Mouse (Mus musculus) retina, embryonic 14.5 days (tissue): ENCODE data around the gene Slc34a2.

Experiments
- DNase-seq: peaks from one replicate; pipeline ENCODE4 v3.0.0-alpha.2; 2015; ENCODE audit warnings: low spot score

The Slc34a2 gene

GRCm38 (mm10) chr5:53025276-53025973 is 12.5 kb upstream of the Slc34a2 start:
- no peak for DNase-seq

DNA sequence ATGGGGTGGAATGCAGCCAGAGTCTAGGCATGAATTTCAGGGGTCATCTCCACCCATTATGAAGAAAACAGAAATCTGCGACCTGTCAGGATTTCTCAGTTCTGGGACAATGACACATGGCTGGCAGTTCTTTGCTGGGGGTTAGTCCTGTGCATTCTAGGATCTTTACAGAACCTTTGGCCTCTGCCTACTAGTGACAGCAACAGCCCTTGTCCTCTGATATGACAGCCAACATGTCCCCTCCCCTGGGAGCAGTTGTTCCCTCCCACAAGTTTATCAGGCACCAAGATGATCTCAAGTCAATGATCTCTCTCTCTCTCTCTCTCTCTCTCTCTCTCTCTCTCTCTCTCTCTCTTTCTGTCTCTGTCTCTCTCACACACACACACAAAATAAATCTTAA is 6.5 kb upstream of the Slc34a2 start:
- DNase-seq, result no peak

GRCm38 (mm10) chr5:53042034-53042748 is 4.3 kb downstream of the Slc34a2 start:
- no peak for DNase-seq

GRCm38 (mm10) chr5:53042771-53043371 is 5.0 kb downstream of the Slc34a2 start:
- no peak for DNase-seq

- DNase-seq, result no peak
Observed at GRCm38 (mm10) chr5:53043716-53044115, 5.8 kb downstream of the Slc34a2 start.

DNA sequence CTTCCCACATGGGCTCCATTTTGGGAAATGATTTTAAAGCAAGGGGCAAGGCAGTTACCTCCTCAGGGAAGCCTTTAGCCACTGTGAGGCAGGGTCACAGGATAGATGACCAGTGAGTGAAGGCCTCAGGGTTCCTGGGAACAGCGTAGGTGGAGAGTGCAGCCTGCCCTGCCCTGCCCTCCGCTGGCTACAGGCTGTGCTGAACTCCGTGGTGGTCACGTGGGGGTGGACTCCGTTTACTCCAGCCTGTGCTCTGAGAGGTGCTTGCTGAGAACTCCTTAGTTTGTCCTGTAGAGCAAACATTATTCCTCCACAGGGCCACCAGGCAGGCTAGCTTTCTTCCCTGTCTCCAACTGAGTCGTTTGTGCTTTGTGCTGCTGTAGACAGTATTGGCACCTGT is 10.1 kb downstream of the Slc34a2 start:
- DNase-seq, result peak; percentile 11

GRCm38 (mm10) chr5:53048599-53048998 is 10.7 kb downstream of the Slc34a2 start:
- no peak for DNase-seq

- DNase-seq, result peak; percentile 32
Observed at GRCm38 (mm10) chr5:53049046-53049445, 11.2 kb downstream of the Slc34a2 start.

DNA sequence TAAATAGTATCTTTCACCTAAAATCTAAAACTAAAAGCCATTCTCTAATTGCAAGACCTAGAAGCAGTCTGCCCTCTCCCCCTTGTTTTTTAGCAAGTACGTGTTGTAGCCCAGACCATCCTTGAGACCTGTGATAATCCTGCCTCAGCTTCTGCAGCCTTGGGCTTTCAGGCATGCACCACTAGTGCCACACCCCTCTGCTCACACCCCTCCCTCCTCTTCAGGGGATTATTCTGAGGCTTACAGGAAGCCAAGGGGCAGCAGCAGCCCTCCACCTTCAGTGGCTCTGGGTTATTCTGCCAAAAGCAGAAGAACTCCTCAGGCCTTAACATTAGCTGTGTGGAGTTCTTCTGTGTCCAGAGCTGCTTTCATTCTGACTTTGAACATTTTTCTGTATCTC is 13.1 kb downstream of the Slc34a2 start:
- no peak for DNase-seq

DNA sequence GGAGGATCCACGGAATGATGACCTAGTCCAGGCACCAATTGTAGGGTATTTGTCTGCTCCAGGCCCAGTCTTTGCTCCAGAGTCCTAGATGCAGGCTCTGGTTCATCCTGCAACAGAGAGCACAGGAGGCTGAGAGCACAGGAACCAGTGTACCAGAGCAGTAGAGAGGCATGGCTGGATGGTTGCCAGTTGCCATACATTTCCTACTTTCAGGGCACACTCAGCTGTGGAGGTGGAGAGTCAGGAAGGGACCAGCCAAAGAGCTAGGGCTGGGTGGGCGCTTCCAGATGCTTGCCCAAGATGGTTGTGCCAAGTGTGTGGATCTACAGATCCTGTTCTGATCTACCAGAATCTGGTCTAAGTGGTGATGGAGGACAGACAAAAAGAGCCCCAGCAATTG is 15.4 kb downstream of the Slc34a2 start:
- no peak for DNase-seq

- DNase-seq, result no peak
Observed at GRCm38 (mm10) chr5:53061532-53062130, 23.8 kb downstream of the Slc34a2 start.

DNA sequence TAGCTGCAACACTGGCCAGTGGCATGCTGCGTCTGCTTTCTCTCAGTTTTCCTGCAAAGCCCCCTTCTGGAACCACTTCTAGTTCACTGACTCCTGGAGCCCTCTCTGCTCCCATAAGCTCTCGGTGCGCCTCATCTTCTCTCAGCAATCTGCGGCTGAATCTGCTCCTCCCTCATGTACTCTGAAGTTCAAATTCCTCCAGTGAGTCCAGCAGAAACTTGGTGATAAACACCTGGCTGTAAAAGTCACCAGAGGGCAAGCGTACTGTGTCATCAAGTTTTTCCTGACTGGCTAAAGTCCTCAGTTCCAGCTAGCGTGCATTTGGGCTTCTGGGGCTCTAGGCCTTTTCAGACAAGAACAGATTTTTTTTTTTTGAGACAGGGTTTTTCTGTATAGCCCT is 36.7 kb downstream of the Slc34a2 start:
- DNase-seq, result no peak

- no peak for DNase-seq
Observed at GRCm38 (mm10) chr5:53078453-53078852, 40.6 kb downstream of the Slc34a2 start.

- DNase-seq, result no peak
Observed at GRCm38 (mm10) chr5:53087452-53087851, 49.6 kb downstream of the Slc34a2 start.

- DNase-seq, result no peak
Observed at GRCm38 (mm10) chr5:53091331-53091730, 53.5 kb downstream of the Slc34a2 start.

- DNase-seq, result no peak
Observed at GRCm38 (mm10) chr5:53101848-53102473, 64.1 kb downstream of the Slc34a2 start.

DNA sequence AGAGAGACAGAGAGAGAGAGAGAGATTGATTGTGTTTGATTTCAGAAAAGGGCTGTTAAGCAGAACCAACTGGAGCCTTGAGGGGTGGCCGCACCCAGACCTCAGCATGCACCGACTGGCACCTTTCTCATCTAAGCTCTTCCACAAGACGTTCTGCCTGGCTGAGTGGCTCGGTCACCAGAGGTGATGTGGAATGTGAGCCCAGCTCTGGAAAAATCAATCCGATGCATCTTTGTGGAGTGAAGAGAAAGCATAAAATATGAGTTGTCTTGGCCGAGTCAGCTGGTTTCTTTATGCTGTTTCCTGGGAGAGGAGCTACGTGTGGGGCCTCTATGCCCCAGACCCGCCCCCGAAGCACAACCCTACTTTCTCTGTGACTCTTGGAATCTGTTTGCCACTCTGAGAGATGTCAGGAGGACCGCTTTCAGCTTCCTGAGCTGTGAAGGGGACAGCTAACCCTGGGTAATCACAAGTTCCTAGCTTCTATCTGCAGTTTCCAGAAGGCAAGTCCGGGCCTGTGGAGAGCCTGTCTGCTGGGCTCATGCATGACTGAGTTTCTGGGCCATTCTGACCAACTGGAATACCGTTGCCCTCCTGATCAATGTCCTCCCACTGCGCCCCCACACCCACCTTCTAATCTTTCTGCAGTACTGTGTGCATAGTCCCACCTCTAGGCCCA is 66.4 kb downstream of the Slc34a2 start:
- DNase-seq, result peak; percentile 35

GRCm38 (mm10) chr5:53105716-53106115 is 67.8 kb downstream of the Slc34a2 start:
- DNase-seq, result peak; percentile 34

GRCm38 (mm10) chr5:53106125-53106524 is 68.2 kb downstream of the Slc34a2 start:
- no peak for DNase-seq

GRCm38 (mm10) chr5:53106731-53107130 is 68.8 kb downstream of the Slc34a2 start:
- DNase-seq, result no peak

- no peak for DNase-seq
Observed at GRCm38 (mm10) chr5:53108026-53108425, 70.1 kb downstream of the Slc34a2 start.

DNA sequence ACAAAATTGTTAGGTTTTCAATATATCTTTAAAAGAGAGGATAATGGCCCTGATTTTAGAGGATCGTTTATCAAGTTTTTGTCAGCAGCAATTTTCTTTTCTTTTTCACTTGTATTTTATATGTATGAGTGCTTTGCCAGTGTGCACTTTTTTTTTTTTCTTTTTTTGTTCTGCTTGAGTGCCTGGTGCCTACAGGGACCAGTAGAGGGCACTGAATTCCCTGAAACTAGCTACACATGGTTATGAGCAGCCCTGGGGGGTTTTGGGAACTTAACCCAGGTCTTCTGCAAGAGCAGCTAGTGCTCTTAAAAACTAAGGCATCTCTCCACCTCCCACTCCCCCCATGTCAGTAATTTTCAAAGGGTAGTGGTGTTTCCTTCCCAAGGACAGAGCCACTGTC is 70.8 kb downstream of the Slc34a2 start:
- DNase-seq, result peak; percentile 21
